Mouse (Mus musculus): Measurements from ENCODE around the gene Pfdn6. TPM values are rescaled to one million over a fixed set of nuclear protein-coding genes. Genes with fewer than 3 reads are reported as not detected.

The Pfdn6 gene
- polyA plus RNA-seq (2017; shearing (Covaris generic)), result 132 TPM

DNA sequence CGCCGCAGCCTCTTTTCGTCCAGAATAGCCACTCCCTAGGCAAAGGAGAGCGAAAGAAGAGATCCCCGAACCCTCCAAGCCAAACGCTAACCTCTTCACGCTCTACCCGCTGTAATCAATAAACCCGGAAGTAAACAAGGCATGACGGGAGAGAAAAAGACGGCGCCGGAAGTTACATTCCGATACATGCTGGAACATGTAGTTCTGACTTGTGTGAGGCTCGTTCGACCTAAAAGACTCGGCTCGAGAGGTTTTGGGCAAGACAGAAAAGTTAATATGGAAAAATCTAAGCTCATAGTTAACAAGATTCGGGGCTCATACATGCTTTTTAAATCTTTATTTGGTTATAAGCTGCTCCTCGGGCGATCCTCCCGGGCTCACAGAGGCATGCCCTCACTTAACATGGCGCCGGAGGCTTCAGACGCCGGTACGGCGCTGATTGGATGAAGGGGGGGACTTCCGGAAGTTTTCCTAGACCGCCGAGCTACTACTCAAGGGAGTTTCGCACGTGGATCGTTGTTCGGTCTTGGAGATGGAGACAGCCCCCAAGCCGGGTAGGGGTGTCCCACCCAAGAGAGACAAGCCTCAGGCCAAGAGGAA is at the start of gene Pfdn6, which contains the start of gene Wdr46:
TSS of gene Pfdn6 (minus strand) at position 138 of the 600 bp plus-strand sequence.
TSS of gene Wdr46 (plus strand) at position 455 of the 600 bp plus-strand sequence.

DNA sequence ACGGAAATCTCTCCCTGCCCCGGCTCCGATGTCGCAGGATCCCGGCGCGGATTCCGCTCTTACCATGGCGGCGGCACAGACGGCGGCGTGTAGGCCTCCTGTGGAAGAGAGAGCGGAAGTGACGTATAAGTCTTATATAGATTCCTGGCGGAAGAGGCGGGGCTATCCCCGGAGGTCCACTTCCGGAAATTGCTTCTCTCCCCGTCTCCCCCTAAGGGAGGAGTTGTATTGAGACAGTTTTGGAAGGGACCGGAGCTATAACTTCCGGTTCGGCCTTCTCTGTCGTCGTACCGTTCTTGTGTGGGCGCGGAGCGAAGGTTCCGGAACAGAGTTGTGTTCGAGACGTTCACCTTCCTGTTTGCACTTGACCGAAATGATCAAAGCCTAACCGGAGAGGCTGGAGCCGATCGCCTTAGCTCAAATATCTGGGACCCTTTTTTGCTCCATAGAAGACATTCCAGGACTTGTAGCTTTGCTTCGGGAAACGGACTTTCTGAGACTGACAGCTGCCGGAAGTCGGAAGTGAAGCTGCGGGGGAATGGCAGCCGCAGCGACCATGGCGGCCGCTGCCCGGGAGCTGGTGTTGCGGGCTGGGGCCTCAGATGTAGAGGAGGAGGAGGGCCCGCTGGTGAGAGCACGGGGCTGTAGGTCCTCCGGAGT is 15.5 kb upstream of the Pfdn6 start, which contains the start of the genes Vps52 and Rps18:
TSS of gene Vps52 (plus strand) at position 258 of the 660 bp plus-strand sequence.
TSS of gene Rps18 (minus strand) at position 447 of the 660 bp plus-strand sequence.

DNA sequence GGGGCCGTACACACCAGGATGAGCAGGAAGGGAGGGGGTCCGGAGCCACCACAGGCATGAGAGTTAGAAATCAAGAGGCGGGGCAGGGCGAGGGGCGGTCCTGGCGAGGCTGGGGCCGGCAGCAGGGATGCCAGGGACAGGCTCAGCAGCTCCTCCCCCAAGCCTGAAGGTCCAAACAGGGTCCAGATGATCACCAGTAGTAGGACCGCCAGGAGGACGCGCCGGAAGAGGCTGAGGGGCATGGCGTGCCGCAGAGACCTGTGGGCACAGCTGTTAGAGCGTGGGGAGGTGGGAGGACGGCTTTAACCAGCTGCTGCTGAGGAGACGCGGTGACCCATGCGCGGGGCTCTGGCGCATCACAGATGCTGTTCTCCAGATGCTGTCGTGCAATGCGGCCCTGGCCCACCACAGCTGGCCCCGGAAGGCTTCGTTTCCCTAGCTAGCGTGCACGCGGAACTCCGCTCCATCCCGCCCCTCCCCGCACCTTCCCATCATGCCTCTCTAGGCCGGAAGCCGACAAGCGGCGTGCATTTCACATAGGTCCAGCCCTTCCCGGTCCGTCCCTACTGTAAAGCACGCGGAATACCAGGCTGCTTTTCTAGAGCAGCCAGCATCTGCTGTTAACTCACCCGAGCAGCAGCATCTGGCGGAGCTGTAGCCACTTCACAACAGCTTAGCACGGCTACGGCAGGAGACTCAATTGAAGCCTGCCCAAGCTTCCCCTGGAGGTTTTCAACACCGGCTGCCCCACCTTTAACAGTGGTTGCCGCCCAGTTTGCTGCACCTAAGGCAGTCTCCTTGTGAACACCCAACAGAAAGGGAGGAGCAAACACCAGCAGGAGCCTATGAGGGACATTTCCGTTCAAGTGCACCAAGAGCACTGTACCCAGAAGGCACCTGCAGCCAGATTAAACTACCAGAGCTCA is 11.1 kb upstream of the Pfdn6 start, which contains the start of gene B3galt4:
TSS of gene B3galt4 (minus strand) at position 468 of the 926 bp plus-strand sequence.

DNA sequence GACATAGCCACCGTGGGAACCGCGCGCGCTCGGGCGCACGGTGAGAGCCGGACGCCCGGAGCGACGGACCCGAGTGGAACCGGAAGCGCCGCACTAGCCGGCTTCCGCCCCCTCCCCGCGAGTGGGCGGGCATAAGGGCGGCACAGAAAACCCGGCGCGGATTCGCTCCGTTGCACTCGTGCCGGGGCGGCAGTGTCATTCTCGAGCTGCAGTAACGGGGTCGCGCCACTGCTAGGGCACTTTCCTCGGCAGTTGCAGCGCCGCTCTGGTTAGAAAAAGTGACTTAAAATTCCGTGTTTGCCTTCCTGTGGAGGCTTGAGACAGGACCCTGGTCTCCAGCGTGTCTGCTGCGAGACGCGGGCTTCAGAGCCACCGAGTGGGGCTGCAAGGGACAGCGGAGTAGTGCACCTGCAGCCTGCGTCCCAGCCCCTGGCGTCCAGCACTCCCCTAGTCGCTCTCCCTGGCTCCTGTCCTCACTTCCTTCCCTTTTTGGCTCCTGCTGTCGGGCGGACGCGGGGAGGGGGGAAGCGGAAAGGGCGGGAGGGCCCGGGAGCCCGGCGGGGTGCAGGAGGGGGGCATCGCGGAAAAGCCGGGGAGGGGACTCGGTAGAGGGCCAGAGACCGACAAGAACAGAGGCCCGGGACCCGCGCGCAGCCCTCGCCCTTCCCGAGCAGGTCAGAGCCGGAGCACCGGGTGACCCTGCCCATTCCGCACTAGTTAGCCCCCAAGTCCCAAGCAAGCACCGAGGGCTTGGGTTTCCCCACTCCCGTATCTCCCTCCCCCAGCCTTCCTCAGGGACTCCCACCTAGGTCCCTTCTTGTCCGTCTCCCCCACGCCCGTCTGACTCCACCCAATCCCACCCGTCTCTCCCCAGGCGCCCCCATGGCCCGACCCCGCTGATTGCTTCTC is 10.5 kb downstream of the Pfdn6 start, which contains the start of gene Rgl2:
TSS of gene Rgl2 (plus strand) at position 173 of the 909 bp plus-strand sequence.

DNA sequence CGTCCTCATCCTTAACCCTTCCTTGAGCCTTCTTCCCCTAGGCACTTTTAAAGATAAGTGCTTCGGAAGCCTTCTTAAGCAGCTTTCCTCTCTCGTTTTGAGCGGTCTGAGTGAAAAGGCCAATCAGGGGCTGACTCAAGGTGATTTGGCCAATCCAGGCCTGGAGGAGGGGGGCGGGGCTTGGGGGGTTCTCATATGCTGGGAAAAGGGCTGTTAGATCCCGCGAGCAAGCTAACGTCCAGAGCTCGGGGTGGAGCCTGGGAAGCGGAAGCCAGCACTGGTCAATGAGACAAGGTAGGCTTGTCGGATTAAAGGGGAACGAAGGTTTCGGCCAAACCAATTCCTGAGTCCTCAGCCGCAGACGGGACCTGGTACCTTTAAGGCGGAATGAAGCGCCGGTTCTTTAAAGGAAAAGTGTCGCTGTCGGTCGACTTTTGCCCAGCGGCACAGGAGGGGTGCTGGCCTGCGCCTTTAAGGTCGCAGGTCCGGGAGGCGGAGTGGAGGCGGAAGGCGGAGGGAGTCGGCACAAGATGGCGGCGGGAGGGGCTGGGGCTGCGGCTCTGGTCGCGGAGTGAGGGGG is 24.4 kb downstream of the Pfdn6 start, which contains the start of the genes Tapbp and Zbtb22:
TSS of gene Tapbp (plus strand) at position 229 of the 580 bp plus-strand sequence.
TSS of gene Zbtb22 (plus strand) at position 234 of the 580 bp plus-strand sequence.

DNA sequence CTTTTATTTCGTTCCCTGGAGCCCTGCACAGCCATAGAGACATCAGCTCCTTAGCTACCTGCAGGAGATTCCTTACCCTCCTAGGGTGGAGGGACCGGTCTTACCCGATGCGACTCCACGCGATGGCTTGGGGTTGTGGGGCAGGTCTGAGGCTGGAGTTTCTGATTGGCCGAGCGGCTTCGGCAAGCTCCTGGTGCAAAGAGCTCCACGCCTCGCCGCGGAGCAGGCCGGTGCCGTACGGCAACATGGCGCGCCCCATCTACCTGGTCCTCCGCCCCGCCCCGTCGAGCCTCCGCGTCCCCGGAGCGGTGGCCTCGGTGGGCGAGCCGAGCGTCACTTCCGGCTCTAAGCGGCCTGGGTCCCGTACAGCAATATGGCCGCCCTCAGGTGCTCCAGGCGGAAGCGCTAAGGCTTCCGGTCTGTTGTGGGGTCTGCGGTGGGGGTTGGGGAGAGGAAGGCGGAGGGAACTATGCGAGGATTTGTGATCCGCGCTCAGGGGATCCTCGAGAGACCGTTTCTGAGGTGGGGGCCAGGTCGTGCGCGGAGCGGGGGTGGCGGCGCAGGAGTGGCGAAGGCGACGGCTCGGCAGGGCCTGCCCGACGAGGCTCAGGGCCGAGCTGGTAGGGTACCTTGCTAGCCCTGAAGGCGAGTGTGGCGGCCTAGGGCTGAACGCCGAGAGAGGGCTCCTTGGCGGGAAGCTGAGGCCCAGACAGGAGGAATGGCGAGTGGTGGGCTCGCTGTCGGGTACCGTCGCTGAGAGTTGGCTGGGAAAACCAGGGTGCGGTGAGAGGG is 30.9 kb downstream of the Pfdn6 start, which contains the start of gene Daxx:
TSS of gene Daxx (plus strand) at position 338 of the 792 bp plus-strand sequence.

DNA sequence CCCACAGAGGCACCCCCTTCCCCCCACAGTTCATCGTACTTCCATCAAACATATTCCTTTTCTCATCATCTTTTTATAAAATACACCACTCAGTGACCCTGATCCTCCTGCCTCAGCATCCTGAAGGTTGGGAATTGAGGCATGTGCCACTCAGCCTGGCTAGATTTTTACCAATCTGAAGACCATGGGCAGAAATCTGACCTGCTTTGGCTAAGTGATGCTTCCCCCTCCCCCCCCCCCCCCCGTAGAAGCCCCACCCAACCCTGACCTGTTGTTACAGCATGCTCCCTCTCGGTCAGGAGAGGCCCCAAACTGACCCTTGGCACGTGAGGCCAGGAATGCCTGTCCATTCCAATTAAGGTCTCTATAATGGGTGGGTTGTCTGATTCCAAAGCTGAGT is 35.3 kb downstream of the Pfdn6 start, which contains the start of gene Platr17:
TSS of gene Platr17 (plus strand) at position 301 of the 400 bp plus-strand sequence.

DNA sequence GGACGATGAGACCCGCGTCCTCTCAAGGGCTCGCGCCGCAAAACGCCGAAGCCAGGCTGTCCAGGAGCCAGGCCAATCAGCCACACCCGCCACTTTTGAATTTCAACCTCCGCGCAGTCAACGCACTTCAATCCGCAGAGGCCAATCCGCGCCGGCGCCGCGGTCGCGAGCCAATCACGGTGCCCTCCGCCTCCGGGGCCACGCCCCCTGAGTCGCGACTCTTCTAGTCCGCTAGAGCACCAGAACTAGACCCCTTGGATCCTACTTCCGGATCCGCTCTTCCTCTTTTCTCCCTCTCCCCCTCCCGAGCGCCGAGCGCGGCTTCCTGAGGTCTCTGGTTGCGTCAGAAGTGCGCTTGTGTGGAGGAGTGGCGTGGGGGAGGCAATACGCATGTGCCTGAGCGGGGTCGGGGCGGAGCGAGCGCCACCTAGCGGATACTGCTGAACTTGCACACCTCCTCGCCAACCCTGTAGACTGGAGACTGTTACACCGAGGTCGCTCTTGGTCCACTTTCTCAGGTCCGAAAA is 49.5 kb downstream of the Pfdn6 start, which contains the start of gene Kifc1:
TSS of gene Kifc1 (minus strand) at position 129 of the 527 bp plus-strand sequence.

Other genes with a start within 250 kb of the Pfdn6 start
- 68.9 TPM for gene March2, start 221.7 kb downstream of the Pfdn6 start, polyA plus RNA-seq (2017; shearing (Covaris generic))
- gene Rab11b, start 179.8 kb downstream of the Pfdn6 start, polyA plus RNA-seq (2017; shearing (Covaris generic)), result 317 TPM
- gene Angptl4, start 158.5 kb downstream of the Pfdn6 start, polyA plus RNA-seq (2017; shearing (Covaris generic)), result 6.5 TPM
- 4.7 TPM for gene Kank3, start 129.8 kb downstream of the Pfdn6 start, polyA plus RNA-seq (2017; shearing (Covaris generic))
- gene Rps28, start 115.8 kb downstream of the Pfdn6 start, polyA plus RNA-seq (2017; shearing (Covaris generic)), result 865 TPM
- 364 TPM for gene Ndufa7, start 115.8 kb downstream of the Pfdn6 start, polyA plus RNA-seq (2017; shearing (Covaris generic))
- 35.5 TPM for gene Cd320, start 97.3 kb downstream of the Pfdn6 start, polyA plus RNA-seq (2017; shearing (Covaris generic))
- not detected for gene Gm7029, start 66.5 kb downstream of the Pfdn6 start, polyA plus RNA-seq (2017; shearing (Covaris generic))
- gene Kifc1, start 49.7 kb downstream of the Pfdn6 start, polyA plus RNA-seq (2017; shearing (Covaris generic)), result 3.7 TPM
- 3.8 TPM for gene Platr17, start 35.2 kb downstream of the Pfdn6 start, polyA plus RNA-seq (2017; shearing (Covaris generic))
- 134 TPM for gene Daxx, start 30.9 kb downstream of the Pfdn6 start, polyA plus RNA-seq (2017; shearing (Covaris generic))
- gene Tapbp, start 24.4 kb downstream of the Pfdn6 start, polyA plus RNA-seq (2017; shearing (Covaris generic)), result 751 TPM
- 22.8 TPM for gene Zbtb22, start 24.4 kb downstream of the Pfdn6 start, polyA plus RNA-seq (2017; shearing (Covaris generic))
- gene Rgl2, start 10.8 kb downstream of the Pfdn6 start, polyA plus RNA-seq (2017; shearing (Covaris generic)), result 165 TPM
- gene Wdr46, start 317 bp upstream of the Pfdn6 start, polyA plus RNA-seq (2017; shearing (Covaris generic)), result 64.9 TPM
- gene B3galt4, start 11.1 kb upstream of the Pfdn6 start, polyA plus RNA-seq (2017; shearing (Covaris generic)), result 34.8 TPM
- 96.8 TPM for gene Vps52, start 15.5 kb upstream of the Pfdn6 start, polyA plus RNA-seq (2017; shearing (Covaris generic))
- gene Rps18, start 15.7 kb upstream of the Pfdn6 start, polyA plus RNA-seq (2017; shearing (Covaris generic)), result 2,339 TPM
- 13,592 TPM for gene H2-K1, start 60.0 kb upstream of the Pfdn6 start, polyA plus RNA-seq (2017; shearing (Covaris generic))
- 24.7 TPM for gene Ring1, start 84.3 kb upstream of the Pfdn6 start, polyA plus RNA-seq (2017; shearing (Covaris generic))
- 47.8 TPM for gene H2-Ke6, start 87.7 kb upstream of the Pfdn6 start, polyA plus RNA-seq (2017; shearing (Covaris generic))
- gene Slc39a7, start 91.3 kb upstream of the Pfdn6 start, polyA plus RNA-seq (2017; shearing (Covaris generic)), result 165 TPM
- 25.2 TPM for gene Rxrb, start 91.5 kb upstream of the Pfdn6 start, polyA plus RNA-seq (2017; shearing (Covaris generic))
- 3.0 TPM for gene Col11a2, start 99.1 kb upstream of the Pfdn6 start, polyA plus RNA-seq (2017; shearing (Covaris generic))
- gene H2-Oa, start 152.0 kb upstream of the Pfdn6 start, polyA plus RNA-seq (2017; shearing (Covaris generic)), result 41.7 TPM
- 118 TPM for gene H2-DMa, start 179.2 kb upstream of the Pfdn6 start, polyA plus RNA-seq (2017; shearing (Covaris generic))
- 172 TPM for gene Brd2, start 182.3 kb upstream of the Pfdn6 start, polyA plus RNA-seq (2017; shearing (Covaris generic))
- 8.5 TPM for gene H2-DMb2, start 203.0 kb upstream of the Pfdn6 start, polyA plus RNA-seq (2017; shearing (Covaris generic))
- gene H2-DMb1, start 212.7 kb upstream of the Pfdn6 start, polyA plus RNA-seq (2017; shearing (Covaris generic)), result 7.1 TPM
- 543 TPM for gene Tap1, start 247.2 kb upstream of the Pfdn6 start, polyA plus RNA-seq (2017; shearing (Covaris generic))
- 552 TPM for gene Psmb9, start 247.4 kb upstream of the Pfdn6 start, polyA plus RNA-seq (2017; shearing (Covaris generic))